In genomic region chr1:156610257-156610656, GRCm38 (mm10) we compare ENCODE assay signal across 20 mouse cellular contexts. TPM values are rescaled to one million over a fixed set of nuclear protein-coding genes. Genes with fewer than 3 reads are reported as not detected.
DNase-seq lines count a peak whose midpoint lies in the region; ATAC-seq lines count a peak whose summit lies in the region.
"Had no signal": no experiment of that assay in that cellular context is flagged by ENCODE, and none has a peak within 500 bp of the region (broad histone marks: within the 10 kb centered on the region; RNA-seq: fewer than 3 reads in every experiment).

No protein-coding gene starts in this region.

- no peak overlapping the region for H3K27ac ChIP-seq in midbrain, embryonic 11.5 days (ENCODE audit: low read depth, low read length)
- no peak overlapping the region for H3K27ac ChIP-seq in midbrain, embryonic 15.5 days
- H3K27ac ChIP-seq in liver, embryonic 13.5 days: peak overlapping the region; percentile 29; the same call in 1 of the 2 replicates
- no peak overlapping the region for H3K27ac ChIP-seq in kidney, embryonic 14.5 days (ENCODE audit: low read depth, low read length)
- H3K27ac ChIP-seq: embryonic facial prominence, embryonic 13.5 days; forebrain, embryonic 12.5 days; hindbrain, embryonic 10.5 days; hindbrain, embryonic 14.5 days had no signal

- H3K4me1 ChIP-seq in midbrain, embryonic 11.5 days (ENCODE audit: control insufficient read depth, insufficient read depth, low read length): peaks cover 14% of the 10 kb centered on the region
- H3K4me1 ChIP-seq in midbrain, embryonic 15.5 days: peaks cover 12% of the 10 kb centered on the region
- peaks cover 43% of the 10 kb centered on the region for H3K4me1 ChIP-seq in liver, embryonic 13.5 days (replicated peaks)
- H3K4me1 ChIP-seq in kidney, embryonic 14.5 days (ENCODE audit: control insufficient read depth, insufficient read depth, low read length): peaks cover 17% of the 10 kb centered on the region

- H3K36me3 ChIP-seq in midbrain, embryonic 11.5 days (ENCODE audit: control insufficient read depth, insufficient read depth, low read length): no peaks in the 10 kb centered on the region
- H3K36me3 ChIP-seq in midbrain, embryonic 15.5 days (replicated peaks): no peaks in the 10 kb centered on the region
- no peaks in the 10 kb centered on the region for H3K36me3 ChIP-seq in liver, embryonic 13.5 days
- H3K36me3 ChIP-seq in kidney, embryonic 14.5 days (ENCODE audit: control insufficient read depth, insufficient read depth, low read length): no peaks in the 10 kb centered on the region
- H3K36me3 ChIP-seq: embryonic facial prominence, embryonic 13.5 days; forebrain, embryonic 12.5 days; heart, embryonic 12.5 days had no signal

- peak; percentile 60 for DNase-seq in midbrain, embryonic 11.5 days (ENCODE audit: low spot score, missing footprints)
- DNase-seq in liver, embryonic 13.5 days: no peak
- no peak for DNase-seq in thymus, postnatal 10 days (ENCODE audit: low spot score in 2 of 2)
- DNase-seq: adrenal gland, adult 2 months; adrenal gland, postnatal 25 days; cerebellum, adult 18-20 months; cerebellum, adult 9-11 months; cerebellum, postnatal 36 days; gastrocnemius, postnatal 14 days had no signal

- H3K27me3 ChIP-seq in midbrain, embryonic 11.5 days (ENCODE audit: control insufficient read depth, insufficient read depth, low read length): peaks cover 2% of the 10 kb centered on the region; the same call in 1 of the 2 replicates
- no peaks in the 10 kb centered on the region for H3K27me3 ChIP-seq in midbrain, embryonic 15.5 days (replicated peaks)
- no peaks in the 10 kb centered on the region for H3K27me3 ChIP-seq in liver, embryonic 13.5 days
- no peaks in the 10 kb centered on the region for H3K27me3 ChIP-seq in kidney, embryonic 14.5 days (ENCODE audit: control insufficient read depth, insufficient read depth, low read length)
- H3K27me3 ChIP-seq: embryonic facial prominence, embryonic 13.5 days; forebrain, embryonic 12.5 days; heart, embryonic 12.5 days; Patski had no signal

- no peak overlapping the region for H3K9ac ChIP-seq in midbrain, embryonic 11.5 days (ENCODE audit: low read length)
- H3K9ac ChIP-seq in midbrain, embryonic 15.5 days: no peak overlapping the region
- H3K9ac ChIP-seq in liver, embryonic 13.5 days: no peak overlapping the region
- no peak overlapping the region for H3K9ac ChIP-seq in kidney, embryonic 14.5 days (ENCODE audit: low read depth, low read length)
- H3K9ac ChIP-seq: embryonic facial prominence, embryonic 13.5 days; forebrain, embryonic 12.5 days; heart, embryonic 12.5 days; hindbrain, embryonic 14.5 days had no signal

- no peaks in the 10 kb centered on the region for H3K9me3 ChIP-seq in midbrain, embryonic 11.5 days (ENCODE audit: control insufficient read depth, low read length)
- H3K9me3 ChIP-seq in midbrain, embryonic 15.5 days: no peaks in the 10 kb centered on the region
- no peaks in the 10 kb centered on the region for H3K9me3 ChIP-seq in liver, embryonic 13.5 days (replicated peaks)
- H3K9me3 ChIP-seq in kidney, embryonic 14.5 days (ENCODE audit: control insufficient read depth, low read length): no peaks in the 10 kb centered on the region
- H3K9me3 ChIP-seq: embryonic facial prominence, embryonic 13.5 days; forebrain, embryonic 12.5 days; heart, embryonic 12.5 days; hindbrain, embryonic 10.5 days had no signal

- ATAC-seq in midbrain, embryonic 11.5 days (ENCODE audit: low FRiP score): no peak
- ATAC-seq in midbrain, embryonic 15.5 days (replicated peaks): no peak
- peak; percentile 47 for ATAC-seq in liver, embryonic 13.5 days (ENCODE audit: low read depth)
- ATAC-seq in megakaryocyte-erythroid progenitor cell, adult 5-6 weeks (replicated peaks; ENCODE audit: low FRiP score, low TSS enrichment, poor library complexity, severe bottlenecking): peak; percentile 39; the same call in 1 of the 2 replicates
- no peak for ATAC-seq in kidney, embryonic 14.5 days (ENCODE audit: low FRiP score, low TSS enrichment)
- ATAC-seq: activated CD4-positive, CD25-positive, alpha-beta regulatory T cell, adult 4 months; forebrain, embryonic 16.5 days; Patski had no signal

- H3K4me2 ChIP-seq in midbrain, embryonic 11.5 days: no peak overlapping the region
- no peak overlapping the region for H3K4me2 ChIP-seq in midbrain, embryonic 15.5 days
- no peak overlapping the region for H3K4me2 ChIP-seq in liver, embryonic 13.5 days
- H3K4me2 ChIP-seq in kidney, embryonic 14.5 days (replicated peaks; ENCODE audit: low read depth, low read length): no peak overlapping the region
- H3K4me2 ChIP-seq: embryonic facial prominence, embryonic 13.5 days; forebrain, embryonic 12.5 days; heart, embryonic 12.5 days; hindbrain, embryonic 14.5 days had no signal

- 93% methylated on average over 1 of the region's 1 CpGs for WGBS in midbrain, embryonic 11.5 days
- WGBS in midbrain, embryonic 15.5 days: 98% methylated on average over 1 of the region's 1 CpGs
- 32% methylated on average over 1 of the region's 1 CpGs for WGBS in liver, embryonic 13.5 days (ENCODE audit: insufficient replicate concordance)
- WGBS in kidney, embryonic 14.5 days: 91% methylated on average over 1 of the region's 1 CpGs

- H3K4me3 ChIP-seq in midbrain, embryonic 11.5 days (ENCODE audit: low read depth, low read length): no peak overlapping the region
- no peak overlapping the region for H3K4me3 ChIP-seq in midbrain, embryonic 15.5 days
- H3K4me3 ChIP-seq in liver, embryonic 13.5 days (replicated peaks): no peak overlapping the region
- H3K4me3 ChIP-seq in kidney, embryonic 14.5 days (ENCODE audit: low read length): no peak overlapping the region
- H3K4me3 ChIP-seq: embryonic facial prominence, embryonic 13.5 days; forebrain, embryonic 12.5 days; heart, embryonic 12.5 days; hindbrain, embryonic 10.5 days had no signal

RNA-seq across cellular contexts. Expression of gene Abl2, which starts 51.7 kb away (rescaled TPM):
- 4.8 and 4.9 TPM in 2 replicates for polyA plus RNA-seq in midbrain, embryonic 11.5 days (2014; fragmentation: Nextera tagmentation; extraction: Ambion mirVana)
- polyA plus RNA-seq in midbrain, embryonic 15.5 days (2015; fragmentation: Nextera tagmentation; extraction: Ambion mirVana): 6.8 TPM in 2 replicates
- 1.3 and 1.5 TPM in 2 replicates for polyA plus RNA-seq in liver, embryonic 13.5 days (2015; fragmentation: Nextera tagmentation; extraction: Ambion mirVana)
- 14.2 and 14.6 TPM in 2 replicates for total RNA-seq in megakaryocyte-erythroid progenitor cell, adult 5-6 weeks (2014; fragmentation: Nextera tagmentation)
- 15.2 and 18.5 TPM in 2 replicates for total RNA-seq in megakaryocyte-erythroid progenitor cell, adult 5-6 weeks (2017)
- 6.4 and 8.1 TPM in 2 replicates for polyA plus RNA-seq in kidney, embryonic 14.5 days (2014; fragmentation: Nextera tagmentation; extraction: Ambion mirVana)

Comparison
In these comparisons a context has a peak if more than half of its experiments do, and no peak if none do; other contexts are left out.
1. ATAC-seq: peak in liver, embryonic 13.5 days (single experiment) and megakaryocyte-erythroid progenitor cell, adult 5-6 weeks (single experiment); none in midbrain, embryonic 11.5 days (single experiment), midbrain, embryonic 15.5 days (single experiment) and kidney, embryonic 14.5 days (single experiment).